Mouse (Mus musculus) liver, embryonic 14.5 days (tissue): Measurements from ENCODE around the gene Fau.

ENCODE experiments used
- CTCF ChIP-seq: IDR thresholded peaks from 2 replicates; pipeline ENCODE4 v1.5.1; 2016; ENCODE audit warnings: antibody characterized with exemption, low read depth, control low read depth
- EP300 ChIP-seq: IDR thresholded peaks from 2 replicates; pipeline ENCODE4 v1.6.1; 2016; ENCODE audit warnings: antibody characterized with exemption, low read depth

DNA sequence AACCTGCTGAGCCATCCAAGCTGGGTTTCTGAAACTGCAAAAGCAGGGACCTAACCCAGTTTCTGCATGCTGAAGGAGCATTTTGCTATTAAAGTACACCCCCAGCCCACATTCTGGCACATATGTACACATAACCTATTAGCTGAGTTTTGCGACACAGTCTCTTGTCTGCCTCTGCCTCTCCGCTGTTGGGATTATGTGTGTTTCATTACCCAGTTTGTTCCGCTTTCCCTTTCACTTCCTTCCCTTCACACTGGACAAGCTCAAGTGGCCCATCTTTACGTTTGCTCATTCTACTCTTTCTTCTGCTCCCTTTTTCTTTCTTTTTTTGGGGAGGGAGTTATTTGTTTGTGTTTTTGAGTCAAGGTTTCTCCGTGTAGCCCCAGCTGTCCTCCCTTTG is 16.2 kb downstream of the Fau start:
- no peak for TF ChIP-seq CTCF
- no peak for TF ChIP-seq EP300
